Mouse (Mus musculus) bone marrow macrophage, adult 2 months (primary cell): Measurements from ENCODE around the gene Nsun7.

Source experiments
- CTCF ChIP-seq: IDR thresholded peaks from 2 replicates; pipeline ENCODE4 v1.5.1; 2012; ENCODE audit warnings: low read depth, mild to moderate bottlenecking, low read length, moderate library complexity
- POLR2A ChIP-seq: IDR thresholded peaks from 2 replicates; pipeline ENCODE4 v1.6.1; 2012; ENCODE audit warnings: mild to moderate bottlenecking, low read depth, low read length, borderline replicate concordance

- TF ChIP-seq POLR2A (no peak), CTCF (no peak)
Measured at GRCm38 (mm10) chr5:66328766-66329165, 69.1 kb downstream of the Nsun7 start.
